Mouse (Mus musculus) hindbrain, postnatal 0 days (tissue): ENCODE data around the gene Robo1. TPM values are rescaled to one million over a fixed set of nuclear protein-coding genes. Genes with fewer than 3 reads are reported as not detected.

Source experiments
- ATAC-seq: fragments of 200-750 bp; cut with Nextera tagmentation; 2 replicates; pipeline ENCODE4 v1.8.0; 2017; ENCODE audit warnings: mild to moderate bottlenecking, moderate TSS enrichment, moderate library complexity
- DNase-seq: peaks from one replicate; pipeline ENCODE4 v3.0.0-alpha.2; 2015; ENCODE audit warnings: low spot score
- H3K27ac ChIP-seq: fragments of 300-500 bp; sonication (generic); 2 replicates; pipeline ENCODE4 v1.5.1; 2014; ENCODE audit warnings: mild to moderate bottlenecking
- H3K27me3 ChIP-seq: fragments of 300-500 bp; sonication (generic); 2 replicates; pipeline ENCODE4 v1.6.1; 2014; ENCODE audit warnings: low read length, mixed read lengths; ENCODE audit not compliant: insufficient read depth
- H3K36me3 ChIP-seq: fragments of 300-500 bp; sonication (generic); 2 replicates; pipeline ENCODE4 v1.6.1; 2014; ENCODE audit warnings: low read length, mixed read lengths; ENCODE audit not compliant: insufficient read depth
- H3K4me1 ChIP-seq: fragments of 300-500 bp; sonication (generic); 2 replicates; pipeline ENCODE4 v1.6.1; 2014; ENCODE audit warnings: antibody characterized with exemption, low read length, mixed read lengths; ENCODE audit not compliant: insufficient read depth
- H3K4me2 ChIP-seq: fragments of 300-500 bp; sonication (generic); 2 replicates; pipeline ENCODE4 v1.6.1; 2014; ENCODE audit warnings: low read depth, mild to moderate bottlenecking, low read length, moderate library complexity, mixed read lengths
- H3K4me3 ChIP-seq: fragments of 300-500 bp; sonication (generic); 2 replicates; pipeline ENCODE4 v1.5.1; 2014; ENCODE audit warnings: low read length
- H3K9ac ChIP-seq: fragments of 300-500 bp; sonication (generic); replicated peaks from 2 replicates; pipeline ENCODE4 v1.6.1; 2014; ENCODE audit warnings: mild to moderate bottlenecking, low read length, moderate library complexity, mixed read lengths
- H3K9me3 ChIP-seq: fragments of 300-500 bp; sonication (generic); 2 replicates; pipeline ENCODE4 v1.6.1; 2016; ENCODE audit warnings: low read length, mixed read lengths
- CTCF ChIP-seq: IDR thresholded peaks from 2 replicates; pipeline ENCODE4 v1.5.1; 2016; ENCODE audit warnings: antibody characterized with exemption, control low read depth, low read depth
- WGBS: fragments of 180-500 bp; shearing (Covaris S2); extraction: QIAGEN DNeasy Blood & Tissue Kit; methylation state at CpG from one replicate; pipeline ENCODE4 v1.1.7; 2014; 5-methylcytosine and 5-hydroxymethylcytosine counted together
- polyA plus RNA-seq: library from polyadenylated mRNA; unstranded; fragments of >200 nt; fragmentation: Nextera tagmentation; extraction: Ambion mirVana; gene quantifications from 2 replicates; pipeline ENCODE4 v1.2.1, GENCODE M21; 2015
- total RNA-seq: library from RNA; depleted of rRNA; stranded (reverse); fragments of >200 nt; gene quantifications from 2 replicates; pipeline ENCODE4 v1.2.3, GENCODE M21; 2014

The Robo1 gene
- total and polyA plus RNA-seq, 2 experiments from 2014 or later, result 20.4 to 57.9 TPM

- H3K36me3 ChIP-seq, result no peaks in the 10 kb centered on the region
- H3K9ac ChIP-seq, result no peak overlapping the region
- H3K27ac ChIP-seq, result no peak overlapping the region
- H3K4me3 ChIP-seq, result no peak overlapping the region
- no peaks in the 10 kb centered on the region for H3K9me3 ChIP-seq
- TF ChIP-seq CTCF, result no peak
- H3K4me1 ChIP-seq, result no peaks in the 10 kb centered on the region
- WGBS, result 71% methylated on average over 5 of the region's 5 CpGs
- ATAC-seq (no peak), DNase-seq (no peak)
- H3K27me3 ChIP-seq, result no peaks in the 10 kb centered on the region
- no peak overlapping the region for H3K4me2 ChIP-seq
These were observed 397.7 kb downstream of the Robo1 start for GRCm38 (mm10) chr16:72705851-72706250.

- TF ChIP-seq CTCF, result no peak
- Histone ChIP-seq H3K27ac (no peak overlapping the region), H3K9ac (no peak overlapping the region), H3K4me3 (no peak overlapping the region), H3K4me2 (no peak overlapping the region), H3K9me3 (no peaks in the 10 kb centered on the region), H3K36me3 (no peaks in the 10 kb centered on the region), H3K27me3 (no peaks in the 10 kb centered on the region), H3K4me1 (no peaks in the 10 kb centered on the region)
- 78% methylated on average over 2 of the region's 2 CpGs for WGBS
- no peak for DNase-seq
- no peak for ATAC-seq
These were observed 400.4 kb downstream of the Robo1 start for GRCm38 (mm10) chr16:72708526-72708925.

- Histone ChIP-seq H3K4me1 (no peaks in the 10 kb centered on the region; the same call in 1 of the 2 replicates), H3K9me3 (no peaks in the 10 kb centered on the region), H3K27me3 (no peaks in the 10 kb centered on the region; the same call in 1 of the 2 replicates), H3K4me3 (no peak overlapping the region), H3K9ac (no peak overlapping the region), H3K4me2 (no peak overlapping the region), H3K27ac (no peak overlapping the region), H3K36me3 (no peaks in the 10 kb centered on the region)
- no peak for TF ChIP-seq CTCF
- ATAC-seq (no peak), DNase-seq (no peak)
- WGBS, result 63% methylated on average over 9 of the region's 9 CpGs
These were observed 409.2 kb downstream of the Robo1 start for GRCm38 (mm10) chr16:72717118-72717802.

- TF ChIP-seq CTCF, result no peak
- Histone ChIP-seq H3K4me1 (no peaks in the 10 kb centered on the region; the same call in 1 of the 2 replicates), H3K4me2 (no peak overlapping the region), H3K36me3 (no peaks in the 10 kb centered on the region), H3K4me3 (no peak overlapping the region), H3K27me3 (no peaks in the 10 kb centered on the region), H3K9ac (no peak overlapping the region), H3K9me3 (no peaks in the 10 kb centered on the region), H3K27ac (no peak overlapping the region)
- no peak for DNase-seq
- 80% methylated on average over 4 of the region's 4 CpGs for WGBS
- no peak for ATAC-seq
These were observed 411.0 kb downstream of the Robo1 start for GRCm38 (mm10) chr16:72719063-72719462.

GRCm38 (mm10) chr16:72720979-72721378, 412.9 kb downstream of the Robo1 start:
- H3K4me1 ChIP-seq, result no peaks in the 10 kb centered on the region; the same call in 1 of the 2 replicates
- WGBS, result 87% methylated on average over 4 of the region's 4 CpGs
- TF ChIP-seq CTCF, result no peak
- H3K27ac ChIP-seq, result no peak overlapping the region
- no peak overlapping the region for H3K4me2 ChIP-seq
- H3K27me3 ChIP-seq, result no peaks in the 10 kb centered on the region
- H3K36me3 ChIP-seq, result no peaks in the 10 kb centered on the region
- no peak overlapping the region for H3K4me3 ChIP-seq
- ATAC-seq (no peak), DNase-seq (no peak)
- no peak overlapping the region for H3K9ac ChIP-seq
- no peaks in the 10 kb centered on the region for H3K9me3 ChIP-seq

GRCm38 (mm10) chr16:72721713-72722481, 413.8 kb downstream of the Robo1 start:
- DNase-seq, result no peak
- no peak for ATAC-seq
- H3K9ac ChIP-seq, result no peak overlapping the region
- no peaks in the 10 kb centered on the region for H3K9me3 ChIP-seq
- H3K27ac ChIP-seq, result no peak overlapping the region
- WGBS, result 83% methylated on average over 14 of the region's 14 CpGs
- no peaks in the 10 kb centered on the region for H3K27me3 ChIP-seq
- H3K36me3 ChIP-seq, result no peaks in the 10 kb centered on the region
- H3K4me2 ChIP-seq, result no peak overlapping the region
- no peak for TF ChIP-seq CTCF
- H3K4me3 ChIP-seq, result no peak overlapping the region
- no peaks in the 10 kb centered on the region; the same call in 1 of the 2 replicates for H3K4me1 ChIP-seq

GRCm38 (mm10) chr16:72734234-72734633, 426.1 kb downstream of the Robo1 start:
- no peaks in the 10 kb centered on the region for H3K9me3 ChIP-seq
- 88% methylated on average over 5 of the region's 5 CpGs for WGBS
- ATAC-seq, result no peak

More at GRCm38 (mm10) chr16:72734234-72734633, 426.1 kb downstream of the Robo1 start:
- no peak overlapping the region for H3K4me3 ChIP-seq
- no peak overlapping the region for H3K27ac ChIP-seq
- TF ChIP-seq CTCF, result no peak
- DNase-seq, result no peak
- H3K4me2 ChIP-seq, result no peak overlapping the region
- H3K9ac ChIP-seq, result no peak overlapping the region
- no peaks in the 10 kb centered on the region for H3K36me3 ChIP-seq
- no peaks in the 10 kb centered on the region for H3K4me1 ChIP-seq
- no peaks in the 10 kb centered on the region for H3K27me3 ChIP-seq
